Mouse (Mus musculus) lung, postnatal 0 days (tissue): ENCODE measurements at regions not wholly inside any gene's neighbourhood (a gene's known extent, or its start where the extent isn't known, plus 50 kb on each side); places are given as distances from the start of the nearest gene placed in this dataset. TPM values are rescaled to one million over a fixed set of nuclear protein-coding genes. Genes with fewer than 3 reads are reported as not detected.

ENCODE experiments used
- ATAC-seq: fragments of 200-750 bp; cut with Nextera tagmentation; 2 replicates; pipeline ENCODE4 v1.8.0; 2017; ENCODE audit warnings: moderate library complexity
- DNase-seq: peaks from one replicate; pipeline ENCODE4 v3.0.0-alpha.2; 2016; ENCODE audit warnings: low spot score
- H3K27ac ChIP-seq: fragments of 300-500 bp; sonication (generic); 2 replicates; pipeline ENCODE4 v1.5.1; 2014; ENCODE audit warnings: antibody characterized with exemption, mild to moderate bottlenecking, low read length, mixed read lengths
- H3K27me3 ChIP-seq: fragments of 300-500 bp; sonication (generic); replicated peaks from 2 replicates; pipeline ENCODE4 v1.6.1; 2014; ENCODE audit warnings: low read length, mixed read lengths; ENCODE audit not compliant: insufficient read depth
- H3K36me3 ChIP-seq: fragments of 300-500 bp; sonication (generic); 2 replicates; pipeline ENCODE4 v1.6.1; 2014; ENCODE audit warnings: low read length, mixed read lengths; ENCODE audit not compliant: insufficient read depth
- H3K4me1 ChIP-seq: fragments of 300-500 bp; sonication (generic); 2 replicates; pipeline ENCODE4 v1.6.1; 2014; ENCODE audit warnings: antibody characterized with exemption, low read depth, low read length, mixed read lengths; ENCODE audit not compliant: insufficient read depth
- H3K4me2 ChIP-seq: fragments of 300-500 bp; sonication (generic); replicated peaks from 2 replicates; pipeline ENCODE4 v1.6.1; 2014; ENCODE audit warnings: low read depth, mild to moderate bottlenecking, low read length, moderate library complexity, mixed read lengths
- H3K4me3 ChIP-seq: fragments of 300-500 bp; sonication (generic); 2 replicates; pipeline ENCODE4 v1.5.1; 2014; ENCODE audit warnings: low read depth, low read length
- H3K9ac ChIP-seq: fragments of 300-500 bp; sonication (generic); replicated peaks from 2 replicates; pipeline ENCODE4 v1.6.1; 2014; ENCODE audit warnings: low read depth, mild to moderate bottlenecking
- H3K9me3 ChIP-seq: fragments of 300-500 bp; sonication (generic); 2 replicates; pipeline ENCODE4 v1.6.1; 2016; ENCODE audit warnings: low read length, mixed read lengths
- CTCF ChIP-seq: IDR thresholded peaks from 2 replicates; pipeline ENCODE4 v1.5.1; 2016; ENCODE audit warnings: antibody characterized with exemption, mild to moderate bottlenecking
- EP300 ChIP-seq: IDR thresholded peaks from 2 replicates; pipeline ENCODE4 v1.6.1; 2016; ENCODE audit warnings: antibody characterized with exemption, mild to moderate bottlenecking, control low read depth
- WGBS: fragments of 180-500 bp; shearing (Covaris S2); extraction: QIAGEN DNeasy Blood & Tissue Kit; methylation state at CpG from one replicate; pipeline ENCODE4 v1.1.7; 2014; 5-methylcytosine and 5-hydroxymethylcytosine counted together
- microRNA-seq: library from miRNA; unstranded; fragments of <30 nt; microRNA quantifications from one replicate; pipeline ENCODE4, GENCODE M21; 2016

DNA sequence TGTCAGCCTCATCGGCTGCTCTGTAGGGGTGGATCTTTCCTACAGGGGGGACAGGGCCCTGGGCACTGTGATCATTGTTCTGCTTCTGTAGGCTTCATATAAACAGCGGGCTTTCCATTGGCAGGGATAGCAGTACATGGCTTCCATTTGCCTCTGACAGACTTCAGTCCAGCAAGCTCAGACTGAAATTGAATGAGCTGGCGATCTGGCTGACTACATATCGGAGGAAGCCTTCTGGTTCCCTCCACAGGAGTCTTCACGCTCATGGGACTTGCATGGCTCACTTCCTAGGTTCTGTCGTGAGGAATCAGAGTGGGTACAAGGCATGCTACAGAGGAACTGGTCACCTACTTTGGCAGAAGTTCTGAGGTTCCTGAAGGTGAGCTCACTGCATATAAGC, 155.7 kb upstream of the BB014433 start:
- Histone ChIP-seq H3K4me3 (no peak overlapping the region), H3K9me3 (no peaks in the 10 kb centered on the region), H3K9ac (no peak overlapping the region), H3K4me1 (no peaks in the 10 kb centered on the region), H3K27ac (no peak overlapping the region), H3K36me3 (no peaks in the 10 kb centered on the region), H3K4me2 (no peak overlapping the region), H3K27me3 (no peaks in the 10 kb centered on the region)
- 83% methylated on average over 6 of the region's 6 CpGs for WGBS
- TF ChIP-seq EP300 (no peak), CTCF (no peak)
- DNase-seq: no peak
- no peak for ATAC-seq

- Histone ChIP-seq H3K4me1 (no peaks in the 10 kb centered on the region), H3K9me3 (no peaks in the 10 kb centered on the region), H3K9ac (no peak overlapping the region), H3K27me3 (no peaks in the 10 kb centered on the region), H3K36me3 (no peaks in the 10 kb centered on the region), H3K4me2 (no peak overlapping the region), H3K4me3 (no peak overlapping the region), H3K27ac (no peak overlapping the region)
- DNase-seq (no peak), ATAC-seq (no peak)
- 65% methylated on average over 3 of the region's 3 CpGs for WGBS
- TF ChIP-seq EP300 (no peak), CTCF (no peak)
Measured at GRCm38 (mm10) chr8:15190708-15191107, 144.8 kb upstream of the BB014433 start.

- 52% methylated on average over 10 of the region's 10 CpGs for WGBS
- Histone ChIP-seq H3K4me3 (no peak overlapping the region), H3K4me2 (no peak overlapping the region)
Measured at GRCm38 (mm10) chr8:15189079-15189612, 143.3 kb upstream of the BB014433 start.

More at GRCm38 (mm10) chr8:15189079-15189612, 143.3 kb upstream of the BB014433 start:
- H3K27ac ChIP-seq: no peak overlapping the region
- no peak for ATAC-seq
- H3K4me1 ChIP-seq: no peaks in the 10 kb centered on the region
- no peak for DNase-seq
- no peaks in the 10 kb centered on the region for H3K9me3 ChIP-seq
- no peak overlapping the region for H3K9ac ChIP-seq
- no peak for TF ChIP-seq EP300
- no peak for TF ChIP-seq CTCF
- H3K27me3 ChIP-seq: no peaks in the 10 kb centered on the region
- H3K36me3 ChIP-seq: no peaks in the 10 kb centered on the region

Small RNA genes in the stretch of these regions (microRNA-seq; reads per million reads assigned to microRNA genes)
- gene Gm25255 (not detected), gene Gm25871 (not detected)
